Mouse (Mus musculus) kidney, adult 10 weeks (tissue): ENCODE data around the gene Entpd6. TPM values are rescaled to one million over a fixed set of nuclear protein-coding genes. Genes with fewer than 3 reads are reported as not detected.

ENCODE experiments used
- polyA plus RNA-seq: library from polyadenylated mRNA; stranded (reverse); fragments of 350-450 nt; fragmentation: Illumina TruSeq; extraction: RNeasy Lipid Tissue Mini Kit (QIAGEN cat#74804); gene quantifications from one replicate; pipeline ENCODE4 v1.2.3, GENCODE M21; 2014; ENCODE audit warnings: low read depth, low replicate concordance

The Entpd6 gene
- polyA plus RNA-seq = 1.1 TPM

GRCm38 (mm10) chr2:150748854-150749253, at the start of gene Entpd6:
Entpd6 (plus strand) TSS chr2:150749042.

DNA sequence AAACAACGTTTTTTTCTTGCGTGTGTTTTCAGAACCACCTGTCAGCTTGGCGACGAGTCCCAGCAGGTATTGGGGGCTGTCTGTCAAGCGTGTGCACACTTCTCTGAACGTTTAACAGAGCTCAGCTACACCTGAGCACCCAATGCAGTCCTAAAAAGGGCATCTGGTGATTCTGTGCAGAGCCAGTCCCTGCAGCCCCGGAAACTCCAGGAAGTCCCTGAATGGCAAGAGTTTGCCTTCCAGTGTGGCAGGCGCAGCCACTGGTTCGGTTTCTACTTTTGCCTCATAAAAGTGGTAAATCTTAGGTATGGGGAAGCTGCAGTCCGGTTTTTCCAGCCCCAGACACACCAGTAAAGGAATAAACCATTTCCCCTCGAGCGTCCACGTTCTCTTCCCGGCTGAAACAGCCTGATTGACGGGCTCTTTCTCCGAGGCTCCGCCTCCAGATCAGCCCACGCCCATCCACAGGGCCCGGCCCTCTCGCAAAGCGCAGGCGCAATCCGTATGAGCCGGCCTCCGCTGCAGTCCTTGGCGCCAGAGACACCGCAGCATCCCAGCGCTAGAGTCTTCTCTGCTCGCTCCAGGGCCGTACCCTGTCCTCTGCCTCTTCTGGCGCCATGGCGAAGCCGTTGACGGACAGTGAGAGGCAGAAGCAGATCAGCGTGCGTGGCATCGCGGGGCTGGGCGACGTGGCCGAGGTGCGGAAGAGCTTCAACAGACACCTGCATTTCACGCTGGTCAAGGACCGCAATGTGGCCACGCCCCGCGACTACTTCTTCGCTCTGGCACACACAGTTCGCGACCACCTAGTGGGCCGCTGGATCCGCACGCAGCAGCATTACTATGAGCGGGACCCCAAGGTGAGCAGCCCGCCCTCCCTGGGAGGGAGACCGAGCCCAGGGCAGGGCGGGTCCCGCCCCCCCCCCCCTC, 37.7 kb downstream of the Entpd6 start, which contains the start of gene Pygb:
TSS of gene Pygb (plus strand) at position 485 of the 930 bp plus-strand sequence.

Other genes with a start within 250 kb of the Entpd6 start
- not detected for gene Cst7, start 178.6 kb upstream of the Entpd6 start, polyA plus RNA-seq
- 220 TPM for gene Apmap, start 140.5 kb upstream of the Entpd6 start, polyA plus RNA-seq
- 186 TPM for gene Acss1, start 80.5 kb upstream of the Entpd6 start, polyA plus RNA-seq
- gene Vsx1, start 59.7 kb upstream of the Entpd6 start, polyA plus RNA-seq = not detected
- gene Pygb, start 37.7 kb downstream of the Entpd6 start, polyA plus RNA-seq = 5.2 TPM
- 69.4 TPM for gene Abhd12, start 155.7 kb downstream of the Entpd6 start, polyA plus RNA-seq
- 2.5 TPM for gene Gins1, start 156.4 kb downstream of the Entpd6 start, polyA plus RNA-seq